Mouse (Mus musculus) ES-Bruce4 (cell line): ENCODE results near the gene Chrna9.

Experiments
- CTCF ChIP-seq: IDR thresholded peaks from one replicate; pipeline ENCODE4 v1.8.1; 2011; ENCODE audit warnings: low read depth, low read length
- EP300 ChIP-seq: IDR thresholded peaks from 2 replicates; pipeline ENCODE4 v1.6.1; 2011; ENCODE audit warnings: low read depth, low read length; ENCODE audit not compliant: insufficient read depth
- POLR2A ChIP-seq: IDR thresholded peaks from one replicate; pipeline ENCODE4 v1.8.1; 2011; ENCODE audit warnings: low read length; ENCODE audit not compliant: insufficient read depth

GRCm38 (mm10) chr5:65956144-65957008 is 21.7 kb downstream of the Chrna9 start:
- TF ChIP-seq EP300 (no peak), CTCF (no peak), POLR2A (no peak)
